Comparison of ENCODE assay signal across 10 mouse cellular contexts in genomic region chr14:27075909-27076521, GRCm38 (mm10). TPM values are rescaled to one million over a fixed set of nuclear protein-coding genes. Genes with fewer than 3 reads are reported as not detected.
DNase-seq lines count a peak whose midpoint lies in the region; ATAC-seq and TF ChIP-seq lines count a peak whose summit lies in the region.
"Had no signal": no experiment of that assay in that cellular context is flagged by ENCODE, and none has a peak within 500 bp of the region (broad histone marks: within the 10 kb centered on the region; RNA-seq: fewer than 3 reads in every experiment).

No protein-coding gene starts in this region.

- no peak overlapping the region for H3K9ac ChIP-seq in forebrain, postnatal 0 days
- no peak overlapping the region for H3K9ac ChIP-seq in neural tube, embryonic 14.5 days (replicated peaks; ENCODE audit: low read depth, low read length)
- H3K9ac ChIP-seq: liver, embryonic 15.5 days had no signal

- no peaks in the 10 kb centered on the region for H3K27me3 ChIP-seq in forebrain, postnatal 0 days (ENCODE audit: insufficient read depth, low read length)
- no peaks in the 10 kb centered on the region for H3K27me3 ChIP-seq in neural tube, embryonic 14.5 days (ENCODE audit: control insufficient read depth, insufficient read depth, low read length)
- H3K27me3 ChIP-seq: liver, embryonic 15.5 days had no signal

- no peaks in the 10 kb centered on the region for H3K4me1 ChIP-seq in forebrain, postnatal 0 days (ENCODE audit: insufficient read depth)
- peaks cover 10% of the 10 kb centered on the region for H3K4me1 ChIP-seq in neural tube, embryonic 14.5 days (ENCODE audit: control insufficient read depth, insufficient read depth, low read length)
- H3K4me1 ChIP-seq: liver, embryonic 15.5 days had no signal

- ATAC-seq in forebrain, postnatal 0 days: peak; percentile 59
- ATAC-seq in neural tube, embryonic 14.5 days (ENCODE audit: low read depth): peak; percentile 44

- H3K4me2 ChIP-seq in forebrain, postnatal 0 days (ENCODE audit: low read depth): no peak overlapping the region
- H3K4me2 ChIP-seq in neural tube, embryonic 14.5 days (ENCODE audit: low read depth, low read length): no peak overlapping the region
- H3K4me2 ChIP-seq: liver, embryonic 15.5 days had no signal

- H3K36me3 ChIP-seq in forebrain, postnatal 0 days (ENCODE audit: insufficient read depth): no peaks in the 10 kb centered on the region
- H3K36me3 ChIP-seq in neural tube, embryonic 14.5 days (ENCODE audit: control insufficient read depth, insufficient read depth, low read length): no peaks in the 10 kb centered on the region
- H3K36me3 ChIP-seq: liver, embryonic 15.5 days had no signal

- no peak for TF ChIP-seq CTCF in layer of hippocampus, adult 2 months (conservative IDR thresholded peaks at IDR 0.05)
- no peak for TF ChIP-seq CTCF in forebrain, postnatal 0 days (IDR thresholded peaks at IDR 0.05; ENCODE audit: low read depth)

- H3K27ac ChIP-seq in layer of hippocampus, adult 2 months: no peak overlapping the region
- no peak overlapping the region for H3K27ac ChIP-seq in forebrain, postnatal 0 days (ENCODE audit: low read depth, low read length)
- no peak overlapping the region for H3K27ac ChIP-seq in neural tube, embryonic 14.5 days (ENCODE audit: low read depth, low read length)
- H3K27ac ChIP-seq: liver, embryonic 15.5 days had no signal

- H3K9me3 ChIP-seq in forebrain, postnatal 0 days (ENCODE audit: low read length): no peaks in the 10 kb centered on the region
- H3K9me3 ChIP-seq in neural tube, embryonic 14.5 days (ENCODE audit: control insufficient read depth, low read length): no peaks in the 10 kb centered on the region
- H3K9me3 ChIP-seq: liver, embryonic 15.5 days had no signal

- peak; percentile 73 to 77 for DNase-seq in cerebellum, postnatal 14 days
- no peak for DNase-seq in cerebellum, adult 18-20 months
- peak; percentile 17 to 37 for DNase-seq in layer of hippocampus, adult 2 months (ENCODE audit: low spot score in 2 of 2)
- no peak for DNase-seq in layer of hippocampus, postnatal 25 days (ENCODE audit: extremely low spot score in 1 of 2, low spot score in 1 of 2)
- DNase-seq in forebrain, postnatal 0 days: peak; percentile 56
- no peak for DNase-seq in urinary bladder, adult 2 months (ENCODE audit: low spot score)
- no peak for DNase-seq in frontal cortex, postnatal 10 days (ENCODE audit: low spot score in 2 of 2)
- DNase-seq: kidney, postnatal 14 days had no signal

- H3K4me3 ChIP-seq in layer of hippocampus, adult 2 months: no peak overlapping the region
- H3K4me3 ChIP-seq in forebrain, postnatal 0 days (ENCODE audit: low read depth, low read length): no peak overlapping the region
- no peak overlapping the region for H3K4me3 ChIP-seq in neural tube, embryonic 14.5 days (ENCODE audit: low read depth, low read length)
- H3K4me3 ChIP-seq: liver, embryonic 15.5 days had no signal

- WGBS in forebrain, postnatal 0 days: 59% methylated on average over 8 of the region's 8 CpGs
- 52% methylated on average over 8 of the region's 8 CpGs for WGBS in neural tube, embryonic 14.5 days

RNA-seq across cellular contexts. Expression of gene Il17rd, which starts 37.3 kb away (rescaled TPM):
- total RNA-seq in layer of hippocampus, adult 2 months (2021): 1 to 10 TPM; 2.8 to 3.2 TPM
- total RNA-seq in layer of hippocampus, postnatal 25 days (2021): 1 to 10 TPM; 3.1 to 3.9 TPM
- total RNA-seq in forebrain, postnatal 0 days (2014; rRNA removed): 5.7 and 7.2 TPM in 2 replicates
- polyA plus RNA-seq in forebrain, postnatal 0 days (2015; fragmentation: Nextera tagmentation; extraction: Ambion mirVana): 0.62 and 1.5 TPM in 2 replicates
- 2.1 and 2.4 TPM in 2 replicates for polyA plus RNA-seq in neural tube, embryonic 14.5 days (2014; fragmentation: Nextera tagmentation; extraction: Ambion mirVana)
- polyA plus RNA-seq in urinary bladder, adult 2 months (2012; rRNA removed): 6.3 and 7.1 TPM in 2 replicates

RNA-seq across cellular contexts. Expression of gene Arhgef3, which starts 38.7 kb away (rescaled TPM):
- total RNA-seq in layer of hippocampus, adult 2 months (2021): 10 to 100 TPM; 77.1 to 79.5 TPM
- 10 to 100 TPM; 61.4 to 77.2 TPM for total RNA-seq in layer of hippocampus, postnatal 25 days (2021)
- 17.3 and 17.7 TPM in 2 replicates for total RNA-seq in forebrain, postnatal 0 days (2014; rRNA removed)
- 9.1 and 12.3 TPM in 2 replicates for polyA plus RNA-seq in forebrain, postnatal 0 days (2015; fragmentation: Nextera tagmentation; extraction: Ambion mirVana)
- polyA plus RNA-seq in neural tube, embryonic 14.5 days (2014; fragmentation: Nextera tagmentation; extraction: Ambion mirVana): 9.9 and 13.4 TPM in 2 replicates
- 30.4 and 36.6 TPM in 2 replicates for polyA plus RNA-seq in urinary bladder, adult 2 months (2012; rRNA removed)

Comparison
In these comparisons a context has a peak if more than half of its experiments do, and no peak if none do; other contexts are left out.
1. DNase-seq: peak in cerebellum, postnatal 14 days (2 of 2), layer of hippocampus, adult 2 months (2 of 2) and forebrain, postnatal 0 days (single experiment); none in cerebellum, adult 18-20 months (0 of 2), layer of hippocampus, postnatal 25 days (0 of 2), urinary bladder, adult 2 months (single experiment) and frontal cortex, postnatal 10 days (0 of 2).